Mouse (Mus musculus) liver, adult 2 months (tissue): ENCODE measurements around the gene Cdkn2d.

Experiments
- CTCF ChIP-seq: fragments of 200-500 bp; IDR thresholded peaks from 2 replicates; pipeline ENCODE4 v1.5.1; 2011; ENCODE audit warnings: low read depth, low read length, control low read depth
- POLR2A ChIP-seq: fragments of 200-500 bp; IDR thresholded peaks from 2 replicates; pipeline ENCODE4 v1.6.1; 2011; ENCODE audit warnings: low read length, control low read depth; ENCODE audit not compliant: insufficient read depth; ENCODE audit errors: extremely low read depth

DNA sequence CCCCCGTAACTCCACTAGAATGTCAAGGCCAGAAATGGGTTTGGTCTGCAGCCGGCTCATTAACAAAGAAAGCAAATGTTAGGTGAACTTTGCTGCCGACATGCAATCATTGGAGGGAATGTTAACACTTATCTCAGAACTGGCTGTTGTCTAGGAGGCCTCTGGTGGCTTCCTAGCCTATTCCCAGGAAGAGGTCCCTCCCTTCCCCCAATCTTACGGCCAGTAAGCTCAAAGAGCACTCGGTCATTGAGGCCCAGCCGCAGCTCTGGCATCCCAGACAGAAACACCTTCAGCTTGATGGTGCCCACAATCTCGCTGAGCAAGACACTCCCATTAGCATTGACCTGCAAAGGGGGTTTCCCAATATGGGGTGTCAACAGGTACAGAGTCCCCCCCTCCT, 13.9 kb upstream of the Cdkn2d start:
- no peak for TF ChIP-seq CTCF
- TF ChIP-seq POLR2A = no peak
